Mouse (Mus musculus): ENCODE results near the gene Rhobtb1.

The Rhobtb1 gene

DNA sequence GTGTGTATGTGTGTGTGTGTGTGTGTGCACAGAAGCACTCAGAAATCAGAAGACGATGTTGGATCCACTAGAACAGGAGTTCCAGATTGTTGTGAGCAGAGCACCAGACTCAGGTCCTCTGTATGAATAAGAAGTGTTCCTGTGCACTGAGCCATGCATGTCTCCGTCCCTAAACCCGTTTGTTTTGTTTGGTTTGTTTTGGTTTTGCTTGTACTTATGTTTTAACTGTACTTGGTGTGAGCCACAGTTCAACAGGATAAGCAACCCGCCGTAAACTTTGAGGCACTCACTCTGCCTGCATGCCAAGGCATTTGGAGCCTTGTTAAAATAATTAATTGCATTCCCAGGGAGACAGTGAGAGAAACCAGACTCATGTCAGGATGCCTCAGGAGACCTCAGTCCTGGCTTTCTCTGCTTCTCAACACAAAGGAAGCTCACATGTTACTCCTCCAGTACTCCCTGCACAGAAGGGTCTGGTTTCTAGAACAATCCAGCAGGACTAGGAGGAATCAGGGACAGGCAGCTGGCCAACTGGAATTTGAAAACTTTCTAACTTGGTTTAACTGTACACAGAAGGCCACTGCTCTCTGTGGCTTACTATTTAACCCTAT lies 101.9 kb downstream of the Rhobtb1 start:
- POLR2A ChIA-PET, result interaction anchor here in 2 of 4 experiments (0.7 to 0.8 kb wide), 2 partner anchors 8 to 136 kb away, joined by 3 to 4 read pairs; no protein-coding TSS in a partner anchor
- CTCF ChIA-PET, result interaction anchor here in 1 of 4 experiments (0.7 to 2.7 kb wide), 2 partner anchors 53 to 1170 kb away, joined by 4 to 9 read pairs; no protein-coding TSS in a partner anchor

- ChIA-PET CTCF (interaction anchor here in 1 of 4 experiments (2.7 kb wide), 1 partner anchor 52 kb away, joined by 9 read pairs; no protein-coding TSS in a partner anchor), POLR2A (no interaction called here)
These were observed 102.4 kb downstream of the Rhobtb1 start for GRCm38 (mm10) chr10:69253686-69254080.

DNA sequence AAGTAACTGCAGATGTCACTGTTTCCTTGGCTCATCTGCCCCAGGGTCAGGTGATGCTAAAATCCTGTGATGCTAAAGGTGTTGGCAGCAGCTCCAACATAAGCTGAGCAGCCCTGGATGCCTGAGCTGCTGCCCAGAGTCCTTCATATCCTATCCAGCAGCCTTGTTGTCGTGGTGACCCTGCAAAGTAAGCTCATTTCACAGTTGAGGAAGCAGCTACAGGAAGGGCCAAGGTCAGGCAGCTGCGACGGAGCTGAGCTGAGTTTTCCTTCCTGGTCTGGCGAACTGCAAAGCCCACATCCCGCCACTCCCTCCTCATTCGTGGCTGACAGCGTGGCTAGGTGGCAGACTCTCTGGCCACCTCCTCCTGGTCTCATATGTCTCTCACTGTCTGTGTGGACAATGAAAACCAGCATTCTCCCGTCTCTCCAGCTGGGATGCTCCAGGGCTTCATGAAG lies 103.2 kb downstream of the Rhobtb1 start:
- ChIA-PET CTCF (interaction anchor here in 1 of 4 experiments (2.7 kb wide), 1 partner anchor 52 kb away, joined by 9 read pairs; no protein-coding TSS in a partner anchor), POLR2A (no interaction called here)

DNA sequence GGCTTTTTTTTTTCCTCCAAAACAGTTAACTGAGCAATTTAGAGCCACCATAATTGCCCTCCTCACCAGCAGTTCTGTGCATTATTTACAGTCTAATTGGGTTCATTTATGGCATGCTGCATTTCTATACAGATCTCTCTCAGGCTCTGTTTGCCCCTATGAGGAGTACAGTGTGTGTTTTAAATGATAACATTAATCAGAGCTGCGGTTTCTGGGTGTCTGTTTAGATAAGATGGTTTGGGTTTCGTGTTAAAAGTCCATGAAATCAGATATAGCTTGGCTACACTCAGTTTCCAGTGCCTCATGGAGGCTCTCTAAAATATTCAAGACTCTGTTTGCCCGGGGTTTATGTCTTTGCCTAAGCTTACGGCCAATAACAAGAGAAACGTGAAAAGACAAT lies 104.4 kb downstream of the Rhobtb1 start:
- POLR2A ChIA-PET, result no interaction called here
- CTCF ChIA-PET, result interaction anchor here in 1 of 4 experiments (2.7 kb wide), 1 partner anchor 51 kb away, joined by 9 read pairs; no protein-coding TSS in a partner anchor

DNA sequence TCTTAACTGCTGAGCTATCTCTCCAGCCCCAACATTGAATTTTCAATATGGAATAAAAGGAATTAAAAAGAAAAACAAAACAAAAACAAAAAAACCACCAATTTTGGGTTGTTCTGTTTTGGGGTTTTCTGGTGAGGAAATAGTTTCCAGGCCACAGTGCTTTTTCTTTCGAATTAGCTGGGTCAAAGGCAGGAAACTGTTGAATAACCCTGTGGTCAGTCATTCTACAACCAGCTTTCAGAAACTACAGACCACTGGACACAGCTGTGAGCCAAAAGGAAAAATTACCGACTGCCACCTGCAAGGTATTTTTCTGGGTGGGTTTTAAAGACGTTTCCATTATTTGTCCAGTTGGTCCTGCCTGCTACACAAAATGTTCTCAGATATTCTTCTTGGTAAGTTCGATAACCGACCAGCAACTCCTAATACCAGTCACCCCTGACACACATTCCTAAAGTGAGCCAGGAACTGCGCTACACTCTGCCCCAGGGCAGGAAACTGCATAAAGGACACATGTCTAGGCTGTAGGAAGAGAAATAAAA lies 106.4 kb downstream of the Rhobtb1 start:
- ChIA-PET POLR2A (interaction anchor here in 2 of 4 experiments (0.6 kb wide), 3 partner anchors 288 to 1898 kb away, joined by 3 read pairs; no protein-coding TSS in a partner anchor), CTCF (interaction anchor here in 3 of 4 experiments (0.6 kb wide), 3 partner anchors 12 to 707 kb away, joined by 3 to 4 read pairs (median 3); no protein-coding TSS in a partner anchor)

- POLR2A ChIA-PET, result no interaction called here
- CTCF ChIA-PET, result no interaction called here
These were observed 107.4 kb downstream of the Rhobtb1 start for GRCm38 (mm10) chr10:69258588-69258987.

- ChIA-PET POLR2A (no interaction called here), CTCF (no interaction called here)
These were observed 107.9 kb downstream of the Rhobtb1 start for GRCm38 (mm10) chr10:69259161-69259560.

- ChIA-PET CTCF (interaction anchor here in 2 of 4 experiments (0.5 to 0.8 kb wide), 3 partner anchors 47 to 396 kb away, joined by 5 to 6 read pairs (median 5); no protein-coding TSS in a partner anchor), POLR2A (interaction anchor here in 1 of 4 experiments (0.8 to 0.9 kb wide), 2 partner anchors 14 to 17 kb away, joined by 3 to 4 read pairs; no protein-coding TSS in a partner anchor)
These were observed 108.7 kb downstream of the Rhobtb1 start for GRCm38 (mm10) chr10:69259929-69260328.

- ChIA-PET CTCF (no interaction called here), POLR2A (interaction anchor here in 3 of 4 experiments (0.6 kb wide), 3 partner anchors 20 to 855 kb away, joined by 3 to 4 read pairs (median 3); no protein-coding TSS in a partner anchor)
These were observed 111.9 kb downstream of the Rhobtb1 start for GRCm38 (mm10) chr10:69262918-69263822.

DNA sequence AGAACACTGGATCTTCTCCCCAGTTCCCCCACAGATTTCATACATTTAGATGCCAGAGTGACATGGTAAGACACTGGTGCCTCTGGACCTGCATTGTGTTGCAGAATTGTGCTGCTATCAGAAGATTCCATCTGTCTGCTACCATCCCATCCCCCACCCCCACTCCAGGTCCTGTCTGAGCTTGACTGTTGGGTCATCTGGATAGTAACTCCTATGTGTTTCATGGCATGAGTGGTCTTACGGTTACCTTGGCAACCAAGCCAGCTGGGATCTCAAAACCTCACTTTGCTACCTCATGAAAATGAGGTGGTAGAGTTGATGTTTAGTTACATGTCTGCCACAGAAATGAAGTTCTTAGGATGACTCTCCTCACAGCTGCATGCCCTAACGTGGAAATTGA lies 112.7 kb downstream of the Rhobtb1 start:
- CTCF ChIA-PET, result no interaction called here
- POLR2A ChIA-PET, result no interaction called here

DNA sequence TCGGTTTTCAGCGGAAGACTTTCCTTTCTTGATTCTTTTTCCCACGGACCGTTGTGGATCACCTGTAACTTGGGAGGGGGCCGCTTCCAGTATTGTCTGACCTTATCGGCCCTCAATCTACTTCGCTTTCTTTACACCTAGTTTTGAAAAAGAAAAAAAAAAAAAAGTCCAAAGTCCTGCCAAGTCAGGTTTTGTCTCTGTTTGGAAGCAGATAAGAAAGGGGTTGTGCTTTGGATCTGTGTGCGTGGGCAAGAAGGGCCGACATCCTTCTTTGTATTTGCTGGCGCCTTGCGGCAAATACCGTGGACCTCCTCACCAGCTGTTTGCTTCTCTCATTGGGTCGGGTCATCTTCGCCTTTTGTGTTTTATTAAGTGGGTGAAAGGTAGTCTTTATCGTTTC lies 114.2 kb downstream of the Rhobtb1 start:
- CTCF ChIA-PET, result interaction anchor here in 1 of 4 experiments (0.6 kb wide), 1 partner anchor 1807 kb away, joined by 3 read pairs; no protein-coding TSS in a partner anchor
- POLR2A ChIA-PET, result no interaction called here

GRCm38 (mm10) chr10:69268061-69268643 lies 116.9 kb downstream of the Rhobtb1 start:
- CTCF ChIA-PET, result no interaction called here
- POLR2A ChIA-PET, result interaction anchor here in 1 of 4 experiments (1.5 kb wide), 1 partner anchor 13 kb away, joined by 3 read pairs; no protein-coding TSS in a partner anchor

DNA sequence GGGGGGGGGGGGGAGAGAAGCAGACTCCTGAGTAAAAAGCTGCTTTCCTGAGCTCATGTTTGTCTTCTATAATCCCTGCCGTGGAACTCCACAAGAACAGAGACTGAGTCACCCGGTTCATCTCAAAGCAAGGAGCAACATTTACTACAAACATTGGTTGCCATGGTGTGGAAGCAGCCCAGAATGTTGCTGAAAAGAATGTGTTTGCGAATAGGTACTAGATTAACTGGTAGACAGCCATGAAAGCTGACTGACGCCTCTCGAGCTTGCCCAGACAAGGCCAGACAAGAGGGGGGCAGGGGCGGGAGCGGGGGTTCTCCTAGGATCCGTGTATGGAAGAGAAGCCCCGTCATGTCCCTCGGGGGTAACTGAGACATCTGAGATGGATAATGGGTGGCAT lies 120.2 kb downstream of the Rhobtb1 start:
- ChIA-PET CTCF (interaction anchor here in 2 of 4 experiments (0.5 to 0.6 kb wide), 3 partner anchors 40 to 369 kb away, joined by 3 to 4 read pairs (median 4); no protein-coding TSS in a partner anchor), POLR2A (interaction anchor here in 3 of 4 experiments (0.6 to 1.5 kb wide), 4 partner anchors 17 to 82 kb away, joined by 3 read pairs; partner anchors contain the start of gene Cdk1 (in 1 of the 3))

GRCm38 (mm10) chr10:69274275-69274674 lies 123.0 kb downstream of the Rhobtb1 start:
- ChIA-PET POLR2A (interaction anchor here in 1 of 4 experiments (0.6 kb wide), 1 partner anchor 949 kb away, joined by 3 read pairs; no protein-coding TSS in a partner anchor), CTCF (no interaction called here)

- ChIA-PET POLR2A (no interaction called here), CTCF (no interaction called here)
These were observed 123.5 kb downstream of the Rhobtb1 start for GRCm38 (mm10) chr10:69274705-69275104.

DNA sequence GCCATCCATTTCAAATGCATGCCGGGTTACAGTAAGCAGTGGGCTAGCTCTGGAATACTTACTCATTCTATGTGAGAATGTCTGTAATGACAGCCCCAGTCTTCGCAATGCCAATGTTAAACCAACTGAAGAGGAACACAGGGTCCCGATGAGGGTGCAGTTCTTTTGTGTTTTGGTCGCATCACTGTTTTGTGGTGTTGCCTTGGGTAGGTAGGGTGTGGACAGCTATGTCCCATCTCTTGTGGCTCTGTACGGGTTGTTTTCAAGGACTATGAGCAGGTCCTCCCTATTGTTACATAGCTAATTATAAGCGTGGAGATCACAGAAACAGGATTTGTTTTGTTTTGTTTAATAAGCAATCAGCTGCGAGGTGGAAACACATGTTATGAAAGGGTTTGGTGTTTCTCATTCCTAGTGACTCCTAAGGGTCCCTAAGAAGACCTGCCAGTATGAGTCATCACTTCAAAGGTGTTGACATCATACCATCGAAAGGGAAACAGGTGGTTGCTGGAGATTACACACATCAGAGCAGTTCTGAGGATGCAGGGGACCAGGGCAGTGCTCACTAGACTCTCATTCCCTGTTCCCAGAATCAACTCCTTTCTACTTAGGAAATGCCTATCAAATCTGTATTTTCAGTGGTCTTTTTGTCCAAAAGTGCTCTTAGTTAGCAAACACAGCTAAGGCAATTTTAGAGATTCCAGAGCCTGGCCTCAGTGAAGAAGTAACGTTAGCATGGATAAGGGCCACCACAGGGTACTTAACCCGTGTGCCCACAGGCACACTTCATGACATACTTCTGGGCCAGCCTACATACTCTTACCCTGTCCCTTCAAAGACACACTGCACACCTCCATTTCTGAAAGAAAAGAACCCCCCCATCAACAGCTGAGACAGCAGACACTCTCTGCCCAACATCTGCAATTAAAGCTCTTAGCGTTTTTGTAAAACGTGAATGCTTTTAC lies 124.9 kb downstream of the Rhobtb1 start:
- CTCF ChIA-PET, result no interaction called here

GRCm38 (mm10) chr10:69276920-69277435 lies 125.7 kb downstream of the Rhobtb1 start:
- ChIA-PET CTCF (interaction anchor here in 1 of 4 experiments (0.6 kb wide), 1 partner anchor 132 kb away, joined by 3 read pairs; no protein-coding TSS in a partner anchor), POLR2A (interaction anchor here in 1 of 4 experiments (1.0 to 1.3 kb wide), 2 partner anchors 17 to 19 kb away, joined by 4 to 6 read pairs; no protein-coding TSS in a partner anchor)

More for the DNA sequence above, 124.9 kb downstream of the Rhobtb1 start:
- POLR2A ChIA-PET, result interaction anchor here in 2 of 4 experiments (0.5 to 1.3 kb wide), 4 partner anchors 14 to 924 kb away, joined by 3 to 6 read pairs (median 4); no protein-coding TSS in a partner anchor
